Mouse (Mus musculus): ENCODE data around the gene Gla.

GRCm38 (mm10) chrX:134646338-134646737 lies 45.4 kb upstream of the Gla start:
- TF ChIP-seq POLR2A (IDR thresholded peaks at IDR 0.05; ENCODE audit: borderline replicate concordance, extremely low read depth, low read depth, low read length) (no peak), CTCF (IDR thresholded peaks at IDR 0.05; ENCODE audit: insufficient read depth, low read length) (no peak)

All from lung, adult 2 months (tissue).